Mouse (Mus musculus): ENCODE measurements around the gene Wipi2. TPM values are rescaled to one million over a fixed set of nuclear protein-coding genes. Genes with fewer than 3 reads are reported as not detected.

Wipi2 gene
- polyA plus RNA-seq, 1 experiment from 2014 or later = 73.4 TPM

- Histone ChIP-seq H3K27ac (no peak overlapping the region), H3K27me3 (0 out of 2 replicates have a peak, but pooled peaks cover 3% of the 10 kb centered on the region), H3K4me1 (no peaks in the 10 kb centered on the region), H3K4me2 (replicated peaks) (no peak overlapping the region), H3K36me3 (no peaks in the 10 kb centered on the region), H3K9ac (no peak overlapping the region), H3K9me3 (no peaks in the 10 kb centered on the region), H3K4me3 (no peak overlapping the region)
- 9% methylated on average over 12 of the region's 12 CpGs for WGBS
- ATAC-seq (ENCODE audit: insufficient number of reproducible peaks, insufficient read depth, low FRiP score, low TSS enrichment) = no peak
These were observed 67.3 kb downstream of the Wipi2 start for GRCm38 (mm10) chr5:142694627-142695340.

DNA sequence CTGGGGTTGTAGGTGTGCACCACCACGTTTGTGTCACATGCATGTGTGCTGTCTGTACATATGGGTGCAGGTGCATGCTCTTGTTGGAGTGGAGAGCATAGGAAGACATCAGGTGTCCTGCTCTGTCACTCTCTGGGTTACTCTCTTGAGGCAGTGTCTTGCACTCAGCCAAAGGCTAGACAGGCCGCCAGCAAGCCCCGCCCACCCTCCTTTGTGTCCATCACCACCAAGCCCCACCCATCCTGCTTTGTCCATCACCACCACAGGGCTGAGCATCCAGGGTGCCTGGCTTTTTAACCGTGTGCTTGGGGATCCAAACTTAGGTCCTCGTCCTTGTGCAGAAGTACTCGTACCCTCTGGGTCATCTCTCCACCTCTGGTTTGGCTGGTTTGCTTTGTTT, 68.8 kb downstream of the Wipi2 start:
- 30% methylated on average over 6 of the region's 6 CpGs for WGBS
- no peaks in the 10 kb centered on the region for H3K9me3 ChIP-seq
- ATAC-seq (ENCODE audit: insufficient number of reproducible peaks, insufficient read depth, low FRiP score, low TSS enrichment) = no peak
- H3K27me3 ChIP-seq = peaks cover 16% of the 10 kb centered on the region
- H3K36me3 ChIP-seq = no peaks in the 10 kb centered on the region
- H3K27ac ChIP-seq = no peak overlapping the region
- no peak overlapping the region for H3K9ac ChIP-seq
- no peaks in the 10 kb centered on the region for H3K4me1 ChIP-seq
- H3K4me2 ChIP-seq (replicated peaks) = no peak overlapping the region
- no peak overlapping the region for H3K4me3 ChIP-seq

DNA sequence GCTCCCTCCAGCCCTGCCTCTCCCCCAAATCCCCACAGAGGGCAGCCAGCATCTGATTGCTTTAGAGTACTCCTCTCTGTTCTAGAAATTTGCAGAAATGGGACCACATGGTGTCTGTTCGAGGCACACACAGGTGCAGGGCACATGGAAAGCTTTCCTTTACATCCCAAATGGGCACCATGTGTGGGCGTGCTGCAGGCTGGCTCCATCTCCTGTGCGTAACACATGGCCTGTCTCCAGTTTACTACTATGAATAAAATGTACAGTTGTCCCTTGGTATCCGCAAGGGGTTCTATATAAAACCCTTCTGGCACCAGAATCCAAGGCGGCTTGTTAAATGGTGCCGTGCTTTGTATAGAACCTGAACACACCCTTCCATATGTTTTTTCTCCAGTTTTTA, 69.4 kb downstream of the Wipi2 start:
- Histone ChIP-seq H3K27ac (no peak overlapping the region), H3K4me3 (no peak overlapping the region), H3K9ac (no peak overlapping the region), H3K9me3 (no peaks in the 10 kb centered on the region), H3K4me2 (replicated peaks) (no peak overlapping the region), H3K36me3 (no peaks in the 10 kb centered on the region), H3K4me1 (peaks cover 5% of the 10 kb centered on the region; the same call in 1 of the 2 replicates), H3K27me3 (peaks cover 22% of the 10 kb centered on the region)
- 76% methylated on average over 6 of the region's 6 CpGs for WGBS
- no peak for ATAC-seq (ENCODE audit: insufficient number of reproducible peaks, insufficient read depth, low FRiP score, low TSS enrichment)

GRCm38 (mm10) chr5:142697742-142698141, 70.2 kb downstream of the Wipi2 start:
- H3K36me3 ChIP-seq = no peaks in the 10 kb centered on the region
- no peak overlapping the region for H3K9ac ChIP-seq
- H3K27ac ChIP-seq = no peak overlapping the region
- no peak for ATAC-seq (ENCODE audit: insufficient number of reproducible peaks, insufficient read depth, low FRiP score, low TSS enrichment)
- peaks cover 23% of the 10 kb centered on the region for H3K27me3 ChIP-seq
- H3K4me1 ChIP-seq = peaks cover 11% of the 10 kb centered on the region
- H3K4me3 ChIP-seq = no peak overlapping the region
- no peaks in the 10 kb centered on the region for H3K9me3 ChIP-seq
- WGBS = 52% methylated on average over 2 of the region's 2 CpGs
- no peak overlapping the region for H3K4me2 ChIP-seq (replicated peaks)

- Histone ChIP-seq H3K4me1 (peaks cover 15% of the 10 kb centered on the region), H3K4me2 (replicated peaks) (peak overlapping the region; percentile 85; the same call in 1 of the 2 replicates), H3K9me3 (no peaks in the 10 kb centered on the region), H3K27ac (no peak overlapping the region), H3K36me3 (no peaks in the 10 kb centered on the region), H3K4me3 (peak overlapping the region; percentile 59), H3K27me3 (peaks cover 28% of the 10 kb centered on the region), H3K9ac (no peak overlapping the region)
- 9% methylated on average over 15 of the region's 15 CpGs for WGBS
- ATAC-seq (ENCODE audit: insufficient number of reproducible peaks, insufficient read depth, low FRiP score, low TSS enrichment) = 0 out of 2 replicates have a peak, but pooled peaks have one; percentile 18
These were observed 73.5 kb downstream of the Wipi2 start for GRCm38 (mm10) chr5:142700842-142701589.

DNA sequence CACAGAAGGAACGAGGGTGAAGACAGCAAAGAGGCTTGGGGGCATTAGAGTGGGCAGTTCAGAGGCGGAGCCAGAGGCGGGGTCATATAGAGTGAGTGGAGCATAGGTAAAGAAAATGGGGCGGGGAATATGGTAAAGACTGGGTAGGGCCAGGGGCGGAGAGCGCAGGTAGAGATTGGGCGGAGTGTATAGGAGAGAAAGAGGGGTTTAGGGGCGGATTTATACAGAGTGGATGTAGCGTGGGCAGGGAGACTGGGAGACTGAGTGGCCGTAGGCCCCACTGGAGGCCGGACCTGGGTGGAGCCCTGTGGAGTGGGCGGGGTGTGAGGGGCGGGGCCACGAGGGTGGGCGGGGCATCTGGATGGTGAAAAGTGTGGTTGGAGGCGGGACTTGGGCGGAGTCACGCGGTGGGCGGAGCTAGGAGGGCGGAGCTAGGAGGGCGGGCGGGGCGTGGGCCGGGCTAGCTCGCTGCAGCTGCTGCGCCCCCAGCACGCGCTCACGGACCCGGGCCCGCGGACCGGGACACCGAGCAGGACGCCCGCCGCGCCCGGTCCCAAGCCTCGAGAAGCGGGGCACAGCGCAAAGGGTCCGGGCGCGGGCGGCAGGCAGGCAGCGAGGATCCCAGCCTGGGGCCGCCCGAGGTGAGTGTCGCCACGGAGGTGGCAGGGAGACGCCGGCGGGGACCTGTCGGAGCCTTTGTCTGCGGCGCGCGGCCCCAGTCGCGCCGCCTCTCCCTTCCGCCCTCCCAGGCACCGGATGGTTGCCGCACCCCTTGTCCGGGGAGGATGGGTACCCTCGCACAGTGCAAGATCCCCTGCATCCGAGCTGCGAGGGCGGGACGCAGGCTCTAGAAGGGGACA, 74.4 kb downstream of the Wipi2 start:
- WGBS = under 1% methylated on average over 58 of the region's 72 CpGs
- peaks cover 28% of the 10 kb centered on the region for H3K27me3 ChIP-seq
- no peaks in the 10 kb centered on the region for H3K36me3 ChIP-seq

GRCm38 (mm10) chr5:142702511-142703138, 75.1 kb downstream of the Wipi2 start:
- Histone ChIP-seq H3K4me2 (replicated peaks) (peak overlapping the region; percentile 85), H3K4me1 (peaks cover 15% of the 10 kb centered on the region), H3K27me3 (peaks cover 28% of the 10 kb centered on the region), H3K9ac (peak overlapping the region; percentile 57), H3K36me3 (no peaks in the 10 kb centered on the region), H3K9me3 (no peaks in the 10 kb centered on the region), H3K27ac (no peak overlapping the region), H3K4me3 (peak overlapping the region; percentile 59)
- ATAC-seq (ENCODE audit: insufficient number of reproducible peaks, insufficient read depth, low FRiP score, low TSS enrichment) = no peak
- 23% methylated on average over 18 of the region's 18 CpGs for WGBS

More for the DNA sequence above, 74.4 kb downstream of the Wipi2 start:
- Histone ChIP-seq H3K4me1 (peaks cover 15% of the 10 kb centered on the region), H3K4me3 (peak overlapping the region; percentile 59), H3K27ac (no peak overlapping the region), H3K9ac (peak overlapping the region; percentile 57), H3K9me3 (no peaks in the 10 kb centered on the region), H3K4me2 (replicated peaks) (peak overlapping the region; percentile 85)
- ATAC-seq (ENCODE audit: insufficient number of reproducible peaks, insufficient read depth, low FRiP score, low TSS enrichment) = peak; percentile 87

- no peak for ATAC-seq (ENCODE audit: insufficient number of reproducible peaks, insufficient read depth, low FRiP score, low TSS enrichment)
- no peak overlapping the region for H3K4me3 ChIP-seq
- no peak overlapping the region for H3K4me2 ChIP-seq (replicated peaks)
- no peak overlapping the region for H3K9ac ChIP-seq
- H3K36me3 ChIP-seq = no peaks in the 10 kb centered on the region
- H3K27me3 ChIP-seq = peaks cover 25% of the 10 kb centered on the region
- H3K9me3 ChIP-seq = no peaks in the 10 kb centered on the region
- peaks cover 15% of the 10 kb centered on the region for H3K4me1 ChIP-seq
- WGBS = 89% methylated on average over 10 of the region's 10 CpGs
- no peak overlapping the region for H3K27ac ChIP-seq
These were observed 76.1 kb downstream of the Wipi2 start for GRCm38 (mm10) chr5:142703569-142703968.

DNA sequence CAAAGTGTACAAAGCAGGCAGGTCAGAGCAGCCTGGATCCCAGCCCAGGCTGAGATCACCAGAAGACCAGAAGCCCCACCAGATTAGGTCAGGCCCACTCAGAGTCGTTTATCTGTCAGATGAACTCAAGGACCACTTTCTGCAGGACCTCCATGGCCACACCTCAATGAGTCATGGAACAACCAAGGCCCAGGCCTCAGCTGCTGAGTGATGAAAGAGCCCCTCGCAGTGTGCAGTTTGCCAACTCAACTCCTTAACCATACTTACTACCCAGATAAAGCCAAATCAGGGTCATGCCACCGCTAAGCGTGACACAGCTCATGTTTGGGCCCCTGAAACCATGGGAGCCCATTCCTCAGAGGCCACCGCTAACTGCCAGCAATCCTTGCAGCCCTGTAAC, 80.2 kb downstream of the Wipi2 start:
- WGBS = 92% methylated on average over 5 of the region's 5 CpGs
- no peaks in the 10 kb centered on the region for H3K9me3 ChIP-seq
- H3K27ac ChIP-seq = no peak overlapping the region
- ATAC-seq (ENCODE audit: insufficient number of reproducible peaks, insufficient read depth, low FRiP score, low TSS enrichment) = no peak
- no peak overlapping the region for H3K4me2 ChIP-seq (replicated peaks)
- H3K36me3 ChIP-seq = peaks cover 9% of the 10 kb centered on the region; the same call in 1 of the 2 replicates
- H3K4me1 ChIP-seq = peaks cover 5% of the 10 kb centered on the region
- 0 out of 2 replicates have a peak, but pooled peaks cover 5% of the 10 kb centered on the region for H3K27me3 ChIP-seq
- H3K4me3 ChIP-seq = no peak overlapping the region
- H3K9ac ChIP-seq = no peak overlapping the region

DNA sequence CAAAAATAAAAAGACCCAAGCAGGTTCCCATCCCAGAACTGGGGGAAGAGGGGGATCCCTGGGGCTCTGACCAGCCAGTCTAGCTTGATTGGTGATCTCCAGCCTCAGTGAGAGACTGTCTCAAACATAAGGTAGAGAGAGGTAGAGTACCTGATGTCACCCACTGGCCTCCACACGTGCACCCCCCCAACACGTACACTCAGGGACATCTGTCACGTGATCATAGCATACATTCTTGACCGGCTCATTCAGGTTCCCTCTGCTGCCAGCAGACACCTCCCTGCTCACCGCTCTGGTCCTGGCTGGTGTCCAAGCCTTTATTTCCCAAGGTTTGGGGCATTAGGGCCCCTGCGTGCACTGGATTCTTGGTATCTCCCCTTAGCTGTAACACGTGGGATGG, 81.9 kb downstream of the Wipi2 start:
- Histone ChIP-seq H3K9ac (no peak overlapping the region), H3K4me3 (no peak overlapping the region), H3K4me1 (no peaks in the 10 kb centered on the region), H3K9me3 (no peaks in the 10 kb centered on the region), H3K4me2 (replicated peaks) (no peak overlapping the region), H3K36me3 (peaks cover 12% of the 10 kb centered on the region; the same call in 1 of the 2 replicates), H3K27ac (no peak overlapping the region), H3K27me3 (no peaks in the 10 kb centered on the region)
- no peak for ATAC-seq (ENCODE audit: insufficient number of reproducible peaks, insufficient read depth, low FRiP score, low TSS enrichment)
- 88% methylated on average over 7 of the region's 7 CpGs for WGBS

GRCm38 (mm10) chr5:142712373-142712772, 84.9 kb downstream of the Wipi2 start:
- H3K9ac ChIP-seq = no peak overlapping the region
- no peaks in the 10 kb centered on the region for H3K4me1 ChIP-seq
- no peak overlapping the region for H3K4me2 ChIP-seq (replicated peaks)
- WGBS = 83% methylated on average over 5 of the region's 5 CpGs
- peaks cover 12% of the 10 kb centered on the region; the same call in 1 of the 2 replicates for H3K36me3 ChIP-seq
- no peak overlapping the region for H3K4me3 ChIP-seq
- no peaks in the 10 kb centered on the region for H3K27me3 ChIP-seq
- H3K9me3 ChIP-seq = no peaks in the 10 kb centered on the region
- ATAC-seq (ENCODE audit: insufficient number of reproducible peaks, insufficient read depth, low FRiP score, low TSS enrichment) = no peak
- no peak overlapping the region for H3K27ac ChIP-seq
